Mouse (Mus musculus) embryonic facial prominence, embryonic 13.5 days (tissue): Measurements from ENCODE around the gene Rxfp2. TPM values are rescaled to one million over a fixed set of nuclear protein-coding genes. Genes with fewer than 3 reads are reported as not detected.

Source experiments
- ATAC-seq: fragments of 200-750 bp; cut with Nextera tagmentation; 2 replicates; pipeline ENCODE4 v1.8.0; 2017; ENCODE audit warnings: low read depth; ENCODE audit not compliant: insufficient number of reproducible peaks, insufficient read depth, low FRiP score, low TSS enrichment
- H3K27ac ChIP-seq: fragments of 300-500 bp; sonication (generic); 2 replicates; pipeline ENCODE4 v1.5.1; 2015; ENCODE audit warnings: moderate library complexity, mild to moderate bottlenecking, inconsistent platforms
- H3K27me3 ChIP-seq: fragments of 300-500 bp; sonication (generic); 2 replicates; pipeline ENCODE4 v1.6.1; 2015; ENCODE audit warnings: mild to moderate bottlenecking, inconsistent platforms
- H3K36me3 ChIP-seq: fragments of 300-500 bp; sonication (generic); 2 replicates; pipeline ENCODE4 v1.6.1; 2015; ENCODE audit warnings: mild to moderate bottlenecking, inconsistent platforms
- H3K4me1 ChIP-seq: fragments of 300-500 bp; sonication (generic); 2 replicates; pipeline ENCODE4 v1.6.1; 2015; ENCODE audit warnings: inconsistent platforms
- H3K4me2 ChIP-seq: fragments of 300-500 bp; sonication (generic); 2 replicates; pipeline ENCODE4 v1.6.1; 2015; ENCODE audit warnings: moderate library complexity, mild to moderate bottlenecking, inconsistent platforms
- H3K4me3 ChIP-seq: fragments of 300-500 bp; sonication (generic); 2 replicates; pipeline ENCODE4 v1.5.1; 2015; ENCODE audit warnings: mild to moderate bottlenecking, inconsistent platforms
- H3K9ac ChIP-seq: fragments of 300-500 bp; sonication (generic); 2 replicates; pipeline ENCODE4 v1.6.1; 2015; ENCODE audit warnings: mild to moderate bottlenecking, inconsistent platforms
- H3K9me3 ChIP-seq: fragments of 300-500 bp; sonication (generic); 2 replicates; pipeline ENCODE4 v1.6.1; 2016; ENCODE audit warnings: inconsistent platforms
- WGBS: fragments of 180-500 bp; shearing (Covaris S2); methylation state at CpG from one replicate; pipeline ENCODE4 v1.1.7; 2015; ENCODE audit warnings: mixed read lengths; 5-methylcytosine and 5-hydroxymethylcytosine counted together
- polyA plus RNA-seq: library from polyadenylated mRNA; unstranded; fragments of >200 nt; fragmentation: Nextera tagmentation; extraction: Ambion mirVana; gene quantifications from 2 replicates; pipeline ENCODE4 v1.2.1, GENCODE M21; 2015

Gene Rxfp2
- polyA plus RNA-seq, 1 experiment from 2014 or later: 0.49 TPM

GRCm38 (mm10) chr5:150071738-150072137, 53.3 kb downstream of the Rxfp2 start:
- Histone ChIP-seq H3K9me3 (no peaks in the 10 kb centered on the region), H3K9ac (no peak overlapping the region), H3K27ac (no peak overlapping the region), H3K4me2 (no peak overlapping the region), H3K36me3 (no peaks in the 10 kb centered on the region), H3K27me3 (no peaks in the 10 kb centered on the region), H3K4me3 (no peak overlapping the region), H3K4me1 (0 out of 2 replicates have a peak, but pooled peaks cover 3% of the 10 kb centered on the region)
- no peak for ATAC-seq

- no peak overlapping the region for H3K27ac ChIP-seq
- no peaks in the 10 kb centered on the region for H3K9me3 ChIP-seq
- H3K36me3 ChIP-seq: no peaks in the 10 kb centered on the region
- ATAC-seq: no peak
- 0 out of 2 replicates have a peak, but pooled peaks cover 7% of the 10 kb centered on the region for H3K4me1 ChIP-seq
- no peaks in the 10 kb centered on the region for H3K27me3 ChIP-seq
- no peak overlapping the region for H3K4me3 ChIP-seq
- H3K4me2 ChIP-seq: peak overlapping the region; percentile 36
- WGBS: 20% methylated on average over 12 of the region's 12 CpGs
- H3K9ac ChIP-seq: no peak overlapping the region
These were observed 61.7 kb downstream of the Rxfp2 start for GRCm38 (mm10) chr5:150079866-150080797.

GRCm38 (mm10) chr5:150082696-150083095, 64.2 kb downstream of the Rxfp2 start:
- no peaks in the 10 kb centered on the region for H3K9me3 ChIP-seq
- no peak overlapping the region for H3K4me3 ChIP-seq
- no peak overlapping the region for H3K4me2 ChIP-seq
- no peaks in the 10 kb centered on the region for H3K27me3 ChIP-seq
- H3K36me3 ChIP-seq: no peaks in the 10 kb centered on the region
- H3K4me1 ChIP-seq: 0 out of 2 replicates have a peak, but pooled peaks cover 7% of the 10 kb centered on the region
- no peak for ATAC-seq
- no peak overlapping the region for H3K9ac ChIP-seq
- no peak overlapping the region for H3K27ac ChIP-seq
- WGBS: 87% methylated on average over 14 of the region's 14 CpGs

GRCm38 (mm10) chr5:150083190-150083589, 64.7 kb downstream of the Rxfp2 start:
- no peak overlapping the region for H3K4me2 ChIP-seq
- no peak overlapping the region for H3K9ac ChIP-seq
- H3K27me3 ChIP-seq: no peaks in the 10 kb centered on the region
- 0 out of 2 replicates have a peak, but pooled peaks cover 7% of the 10 kb centered on the region for H3K4me1 ChIP-seq
- no peak overlapping the region for H3K27ac ChIP-seq
- H3K36me3 ChIP-seq: no peaks in the 10 kb centered on the region
- H3K4me3 ChIP-seq: no peak overlapping the region
- H3K9me3 ChIP-seq: no peaks in the 10 kb centered on the region
- ATAC-seq: no peak
- WGBS: 57% methylated on average over 5 of the region's 5 CpGs

- 0 out of 2 replicates have a peak, but pooled peaks have one; percentile 32 for ATAC-seq
These were observed 79.1 kb downstream of the Rxfp2 start for GRCm38 (mm10) chr5:150097620-150098019.

GRCm38 (mm10) chr5:150098754-150099153, 80.3 kb downstream of the Rxfp2 start:
- Histone ChIP-seq H3K4me3 (no peak overlapping the region), H3K36me3 (no peaks in the 10 kb centered on the region), H3K27me3 (peaks cover 5% of the 10 kb centered on the region; the same call in 1 of the 2 replicates), H3K9me3 (no peaks in the 10 kb centered on the region), H3K4me1 (peaks cover 6% of the 10 kb centered on the region; the same call in 1 of the 2 replicates), H3K27ac (no peak overlapping the region), H3K4me2 (no peak overlapping the region), H3K9ac (no peak overlapping the region)
- 92% methylated on average over 12 of the region's 12 CpGs for WGBS
- no peak for ATAC-seq

More at GRCm38 (mm10) chr5:150097620-150098019, 79.1 kb downstream of the Rxfp2 start:
- 4% methylated on average over 6 of the region's 6 CpGs for WGBS
- no peaks in the 10 kb centered on the region for H3K9me3 ChIP-seq
- peaks cover 5% of the 10 kb centered on the region; the same call in 1 of the 2 replicates for H3K27me3 ChIP-seq
- no peaks in the 10 kb centered on the region for H3K36me3 ChIP-seq
- H3K4me2 ChIP-seq: peak overlapping the region; percentile 27
- peaks cover 6% of the 10 kb centered on the region; the same call in 1 of the 2 replicates for H3K4me1 ChIP-seq
- no peak overlapping the region for H3K9ac ChIP-seq
- H3K4me3 ChIP-seq: no peak overlapping the region
- H3K27ac ChIP-seq: no peak overlapping the region

GRCm38 (mm10) chr5:150101789-150102188, 83.3 kb downstream of the Rxfp2 start:
- Histone ChIP-seq H3K9ac (no peak overlapping the region), H3K4me2 (no peak overlapping the region), H3K9me3 (no peaks in the 10 kb centered on the region), H3K36me3 (no peaks in the 10 kb centered on the region), H3K27me3 (peaks cover 5% of the 10 kb centered on the region; the same call in 1 of the 2 replicates), H3K4me3 (no peak overlapping the region), H3K27ac (no peak overlapping the region), H3K4me1 (peaks cover 6% of the 10 kb centered on the region; the same call in 1 of the 2 replicates)
- ATAC-seq: no peak
- WGBS: 81% methylated on average over 11 of the region's 11 CpGs

GRCm38 (mm10) chr5:150106358-150106757, 87.9 kb downstream of the Rxfp2 start:
- H3K9me3 ChIP-seq: no peaks in the 10 kb centered on the region
- no peaks in the 10 kb centered on the region for H3K36me3 ChIP-seq
- no peak overlapping the region for H3K4me3 ChIP-seq
- H3K9ac ChIP-seq: no peak overlapping the region
- H3K4me1 ChIP-seq: no peaks in the 10 kb centered on the region
- ATAC-seq: no peak
- H3K4me2 ChIP-seq: no peak overlapping the region
- no peak overlapping the region for H3K27ac ChIP-seq
- WGBS: 88% methylated on average over 7 of the region's 7 CpGs
- no peaks in the 10 kb centered on the region for H3K27me3 ChIP-seq

- Histone ChIP-seq H3K4me1 (peaks cover 16% of the 10 kb centered on the region), H3K27ac (no peak overlapping the region), H3K9me3 (no peaks in the 10 kb centered on the region), H3K9ac (no peak overlapping the region), H3K27me3 (no peaks in the 10 kb centered on the region), H3K36me3 (no peaks in the 10 kb centered on the region), H3K4me2 (no peak overlapping the region), H3K4me3 (no peak overlapping the region)
- 42% methylated on average over 8 of the region's 8 CpGs for WGBS
- ATAC-seq: no peak
These were observed 92.8 kb downstream of the Rxfp2 start for GRCm38 (mm10) chr5:150111236-150111635.

GRCm38 (mm10) chr5:150114007-150114406, 95.5 kb downstream of the Rxfp2 start:
- Histone ChIP-seq H3K9ac (no peak overlapping the region), H3K27me3 (no peaks in the 10 kb centered on the region), H3K9me3 (no peaks in the 10 kb centered on the region), H3K27ac (no peak overlapping the region), H3K4me3 (no peak overlapping the region), H3K36me3 (no peaks in the 10 kb centered on the region), H3K4me2 (no peak overlapping the region), H3K4me1 (peaks cover 18% of the 10 kb centered on the region)
- no peak for ATAC-seq
- 75% methylated on average over 7 of the region's 7 CpGs for WGBS

GRCm38 (mm10) chr5:150114778-150115177, 96.3 kb downstream of the Rxfp2 start:
- Histone ChIP-seq H3K9ac (no peak overlapping the region), H3K4me2 (no peak overlapping the region), H3K27me3 (no peaks in the 10 kb centered on the region), H3K36me3 (no peaks in the 10 kb centered on the region), H3K4me3 (no peak overlapping the region), H3K4me1 (peaks cover 22% of the 10 kb centered on the region), H3K9me3 (no peaks in the 10 kb centered on the region), H3K27ac (0 out of 2 replicates have a peak overlapping the region, but pooled peaks have one; percentile 52)
- 81% methylated on average over 4 of the region's 4 CpGs for WGBS
- no peak for ATAC-seq
